Mouse (Mus musculus) right cerebral cortex, postnatal 14 days (tissue): Measurements from ENCODE around the gene Msl3.
"Not testable (repeated sequence)": the region's sequence is repeated elsewhere in the genome, so short reads cannot be mapped to it uniquely, and the experiment has no call there.

ENCODE experiments used
- DNase-seq: peaks from one replicate; pipeline ENCODE4 v3.0.0; 2022

Msl3 gene

GRCm38 (mm10) chrX:168673525-168674406, at the start of gene Msl3:
TSS of gene Msl3 (minus strand) at chrX:168673898.
- peak; percentile 75 for DNase-seq

GRCm38 (mm10) chrX:168717969-168718368, 44.3 kb upstream of the Msl3 start:
- DNase-seq, result no peak

GRCm38 (mm10) chrX:168674407-168674962, 787 bp upstream of the Msl3 start:
- DNase-seq, result no peak

GRCm38 (mm10) chrX:168672913-168673524, 679 bp downstream of the Msl3 start:
- DNase-seq, result peak; percentile 82

- peak; percentile 22 for DNase-seq
Measured at GRCm38 (mm10) chrX:168672425-168672824, 1.3 kb downstream of the Msl3 start.

GRCm38 (mm10) chrX:168663982-168664689, 9.6 kb downstream of the Msl3 start:
- peak; percentile 5 for DNase-seq

GRCm38 (mm10) chrX:168660236-168660635, 13.5 kb downstream of the Msl3 start:
- DNase-seq, result no peak

GRCm38 (mm10) chrX:168659803-168660202, 13.9 kb downstream of the Msl3 start:
- not testable (repeated sequence) for DNase-seq

- no peak for DNase-seq
Measured at GRCm38 (mm10) chrX:168659275-168659674, 14.4 kb downstream of the Msl3 start.

GRCm38 (mm10) chrX:168657795-168658194, 15.9 kb downstream of the Msl3 start:
- DNase-seq, result no peak

- no peak for DNase-seq
Measured at GRCm38 (mm10) chrX:168649336-168649735, 24.4 kb downstream of the Msl3 start.

GRCm38 (mm10) chrX:168647746-168648145, 26.0 kb downstream of the Msl3 start:
- no peak for DNase-seq

GRCm38 (mm10) chrX:168643451-168643850, 30.2 kb downstream of the Msl3 start:
- no peak for DNase-seq

GRCm38 (mm10) chrX:168639556-168640356, 33.9 kb downstream of the Msl3 start:
- DNase-seq, result peak; percentile 40
